Mouse (Mus musculus): ENCODE measurements around the gene Tspan5. TPM values are rescaled to one million over a fixed set of nuclear protein-coding genes. Genes with fewer than 3 reads are reported as not detected.

The Tspan5 gene
- polyA plus RNA-seq, 1 experiment = 52.0 TPM

- 0 out of 2 replicates have a peak, but pooled peaks cover 2% of the 10 kb centered on the region for H3K4me1 ChIP-seq (ENCODE audit: control insufficient read depth, insufficient read depth, low read length)
- TF ChIP-seq POLR2A (IDR thresholded peaks at IDR 0.05; ENCODE audit: low read depth, low read length) = no peak
- no peak for TF ChIP-seq CTCF (IDR thresholded peaks at IDR 0.05; ENCODE audit: borderline replicate concordance, insufficient read depth, low read length)
- peak overlapping the region; percentile 58 for H3K27ac ChIP-seq (ENCODE audit: insufficient read depth, low read length)
- H3K4me3 ChIP-seq (ENCODE audit: insufficient read depth, low read length) = no peak overlapping the region
These were observed 158.7 kb downstream of the Tspan5 start for GRCm38 (mm10) chr3:138900571-138901141.

- Histone ChIP-seq H3K4me1 (ENCODE audit: control insufficient read depth, insufficient read depth, low read length) (no peaks in the 10 kb centered on the region), H3K27ac (ENCODE audit: insufficient read depth, low read length) (peak overlapping the region; percentile 12), H3K4me3 (ENCODE audit: insufficient read depth, low read length) (no peak overlapping the region)
- TF ChIP-seq CTCF (IDR thresholded peaks at IDR 0.05; ENCODE audit: borderline replicate concordance, insufficient read depth, low read length) = no peak
- no peak for TF ChIP-seq POLR2A (IDR thresholded peaks at IDR 0.05; ENCODE audit: low read depth, low read length)
These were observed 163.7 kb downstream of the Tspan5 start for GRCm38 (mm10) chr3:138905678-138906077.

GRCm38 (mm10) chr3:138906112-138906880 lies 164.3 kb downstream of the Tspan5 start:
- H3K27ac ChIP-seq (ENCODE audit: insufficient read depth, low read length) = peak overlapping the region; percentile 12
- no peaks in the 10 kb centered on the region for H3K4me1 ChIP-seq (ENCODE audit: control insufficient read depth, insufficient read depth, low read length)
- TF ChIP-seq POLR2A (IDR thresholded peaks at IDR 0.05; ENCODE audit: low read depth, low read length) = no peak
- peak; percentile 79; the same call in 1 of the 2 replicates for TF ChIP-seq CTCF (IDR thresholded peaks at IDR 0.05; ENCODE audit: borderline replicate concordance, insufficient read depth, low read length)
- no peak overlapping the region for H3K4me3 ChIP-seq (ENCODE audit: insufficient read depth, low read length)

- Histone ChIP-seq H3K4me1 (ENCODE audit: control insufficient read depth, insufficient read depth, low read length) (no peaks in the 10 kb centered on the region), H3K4me3 (ENCODE audit: insufficient read depth, low read length) (no peak overlapping the region), H3K27ac (ENCODE audit: insufficient read depth, low read length) (no peak overlapping the region)
- TF ChIP-seq CTCF (IDR thresholded peaks at IDR 0.05; ENCODE audit: borderline replicate concordance, insufficient read depth, low read length) (no peak), POLR2A (IDR thresholded peaks at IDR 0.05; ENCODE audit: low read depth, low read length) (no peak)
These were observed 167.3 kb downstream of the Tspan5 start for GRCm38 (mm10) chr3:138909313-138909712.

GRCm38 (mm10) chr3:138912504-138912903 lies 170.5 kb downstream of the Tspan5 start:
- Histone ChIP-seq H3K4me3 (ENCODE audit: insufficient read depth, low read length) (no peak overlapping the region), H3K4me1 (ENCODE audit: control insufficient read depth, insufficient read depth, low read length) (peaks cover 9% of the 10 kb centered on the region; the same call in 1 of the 2 replicates), H3K27ac (ENCODE audit: insufficient read depth, low read length) (no peak overlapping the region)
- no peak for TF ChIP-seq CTCF (IDR thresholded peaks at IDR 0.05; ENCODE audit: borderline replicate concordance, insufficient read depth, low read length)
- no peak for TF ChIP-seq POLR2A (IDR thresholded peaks at IDR 0.05; ENCODE audit: low read depth, low read length)

GRCm38 (mm10) chr3:138914626-138915288 lies 172.8 kb downstream of the Tspan5 start:
- no peak for TF ChIP-seq POLR2A (IDR thresholded peaks at IDR 0.05; ENCODE audit: low read depth, low read length)
- TF ChIP-seq CTCF (IDR thresholded peaks at IDR 0.05; ENCODE audit: borderline replicate concordance, insufficient read depth, low read length) = no peak
- no peak overlapping the region for H3K27ac ChIP-seq (ENCODE audit: insufficient read depth, low read length)
- no peak overlapping the region for H3K4me3 ChIP-seq (ENCODE audit: insufficient read depth, low read length)
- H3K4me1 ChIP-seq (ENCODE audit: control insufficient read depth, insufficient read depth, low read length) = peaks cover 9% of the 10 kb centered on the region; the same call in 1 of the 2 replicates

- no peak overlapping the region for H3K4me3 ChIP-seq (ENCODE audit: insufficient read depth, low read length)
- TF ChIP-seq CTCF (IDR thresholded peaks at IDR 0.05; ENCODE audit: borderline replicate concordance, insufficient read depth, low read length) (no peak), POLR2A (IDR thresholded peaks at IDR 0.05; ENCODE audit: low read depth, low read length) (no peak)
- H3K4me1 ChIP-seq (ENCODE audit: control insufficient read depth, insufficient read depth, low read length) = peaks cover 9% of the 10 kb centered on the region; the same call in 1 of the 2 replicates
These were observed 174.6 kb downstream of the Tspan5 start for GRCm38 (mm10) chr3:138916591-138916990.

GRCm38 (mm10) chr3:138917016-138917415 lies 175.0 kb downstream of the Tspan5 start:
- H3K4me3 ChIP-seq (ENCODE audit: insufficient read depth, low read length) = no peak overlapping the region
- peaks cover 9% of the 10 kb centered on the region; the same call in 1 of the 2 replicates for H3K4me1 ChIP-seq (ENCODE audit: control insufficient read depth, insufficient read depth, low read length)
- no peak for TF ChIP-seq POLR2A (IDR thresholded peaks at IDR 0.05; ENCODE audit: low read depth, low read length)
- TF ChIP-seq CTCF (IDR thresholded peaks at IDR 0.05; ENCODE audit: borderline replicate concordance, insufficient read depth, low read length) = no peak
- no peak overlapping the region for H3K27ac ChIP-seq (ENCODE audit: insufficient read depth, low read length)

More at GRCm38 (mm10) chr3:138916591-138916990, 174.6 kb downstream of the Tspan5 start:
- H3K27ac ChIP-seq (ENCODE audit: insufficient read depth, low read length) = no peak overlapping the region

- TF ChIP-seq POLR2A (IDR thresholded peaks at IDR 0.05; ENCODE audit: low read depth, low read length) = no peak
- TF ChIP-seq CTCF (IDR thresholded peaks at IDR 0.05; ENCODE audit: borderline replicate concordance, insufficient read depth, low read length) = no peak
- H3K27ac ChIP-seq (ENCODE audit: insufficient read depth, low read length) = no peak overlapping the region
- H3K4me3 ChIP-seq (ENCODE audit: insufficient read depth, low read length) = no peak overlapping the region
- peaks cover 9% of the 10 kb centered on the region; the same call in 1 of the 2 replicates for H3K4me1 ChIP-seq (ENCODE audit: control insufficient read depth, insufficient read depth, low read length)
These were observed 176.2 kb downstream of the Tspan5 start for GRCm38 (mm10) chr3:138918241-138918640.
